Mouse (Mus musculus): ENCODE measurements at regions not wholly inside any gene's neighbourhood (a gene's known extent, or its start where the extent isn't known, plus 50 kb on each side); places are given as distances from the start of the nearest gene placed in this dataset.
"Not testable (repeated sequence)": the region's sequence is repeated elsewhere in the genome, so short reads cannot be mapped to it uniquely, and the experiment has no call there.

DNA sequence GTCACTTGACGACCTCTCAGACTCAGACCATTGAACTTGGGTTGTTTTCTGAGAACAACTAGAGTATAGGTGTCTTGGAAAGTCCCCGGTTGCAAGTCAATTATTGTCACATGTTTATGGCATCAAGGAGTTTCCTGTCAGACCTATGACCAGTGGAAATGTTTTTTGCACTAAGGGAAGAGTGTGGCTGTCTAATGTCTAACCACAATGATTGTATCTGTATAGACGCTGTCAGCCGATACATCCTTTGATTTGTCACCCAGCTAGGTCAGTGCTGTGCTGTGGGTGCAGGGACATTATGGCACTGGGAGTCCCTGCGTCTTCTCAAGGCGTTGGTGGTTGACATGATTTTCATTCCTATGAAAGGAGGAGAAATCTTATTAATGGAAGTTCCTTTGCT, 216.0 kb upstream of the Btg1 start:
- in situ Hi-C loops (cut with MboI; ENCODE audit: low sequenced_read_pairs), result no loop called here

- in situ Hi-C loops (cut with MboI; ENCODE audit: low sequenced_read_pairs), result no loop called here
Measured at GRCm38 (mm10) chr10:96406306-96406705, 210.5 kb upstream of the Btg1 start.

- in situ Hi-C loops (cut with MboI; ENCODE audit: low sequenced_read_pairs), result no loop called here
Measured at GRCm38 (mm10) chr10:96407846-96408245, 209.0 kb upstream of the Btg1 start.

GRCm38 (mm10) chr10:96408250-96408649, 208.6 kb upstream of the Btg1 start:
- in situ Hi-C loops (cut with MboI; ENCODE audit: low sequenced_read_pairs), result no loop called here

GRCm38 (mm10) chr10:96410028-96410427, 206.8 kb upstream of the Btg1 start:
- in situ Hi-C loops (cut with MboI; ENCODE audit: low sequenced_read_pairs), result no loop called here

DNA sequence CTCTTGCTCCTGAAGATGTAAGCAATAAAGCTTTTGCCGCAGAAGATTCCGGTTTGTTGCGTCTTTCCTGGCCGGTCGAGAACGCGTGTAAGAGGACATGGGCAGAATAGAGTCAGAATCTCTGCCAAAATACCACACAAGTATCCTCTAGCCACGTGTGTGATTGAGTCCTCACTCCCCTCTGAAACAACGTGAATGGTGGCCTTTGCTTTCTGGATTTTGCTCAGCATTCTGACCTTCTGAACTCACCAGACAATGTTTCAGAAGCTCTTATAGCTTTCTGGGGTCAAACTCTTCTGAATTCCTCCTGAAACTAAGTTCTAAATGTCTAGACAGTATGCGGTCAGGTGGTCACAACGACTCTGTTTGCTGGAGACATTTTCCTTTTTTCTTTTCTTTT, 202.0 kb upstream of the Btg1 start:
- in situ Hi-C loops (cut with MboI; ENCODE audit: low sequenced_read_pairs), result no loop called here

DNA sequence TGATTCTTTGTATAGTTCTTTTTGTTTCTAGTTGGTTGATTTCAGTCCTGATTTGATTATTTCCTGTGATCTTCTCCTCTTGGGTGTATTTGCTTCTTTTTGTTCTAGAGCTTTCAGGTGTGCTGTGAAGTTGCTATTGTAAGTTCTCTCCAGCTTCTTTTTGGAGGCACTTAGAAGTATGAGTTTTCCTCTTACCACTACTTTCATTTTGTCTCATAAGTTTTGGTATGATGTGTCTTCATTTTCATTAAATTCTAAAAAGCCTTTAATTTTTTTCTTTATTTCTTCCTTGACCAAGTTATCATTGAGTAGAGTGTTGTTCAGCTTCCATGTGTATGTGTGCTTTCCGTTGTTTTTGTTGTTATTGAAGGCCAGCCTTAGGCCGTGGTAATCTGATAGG, 195.3 kb upstream of the Btg1 start:
- in situ Hi-C loops (cut with MboI; ENCODE audit: low sequenced_read_pairs), result not testable (repeated sequence)

- in situ Hi-C loops (cut with MboI; ENCODE audit: low sequenced_read_pairs), result no loop called here
Measured at GRCm38 (mm10) chr10:96427407-96427806, 189.4 kb upstream of the Btg1 start.

- in situ Hi-C loops (cut with MboI; ENCODE audit: low sequenced_read_pairs), result no loop called here
Measured at GRCm38 (mm10) chr10:96430142-96430541, 186.7 kb upstream of the Btg1 start.

GRCm38 (mm10) chr10:96435109-96435508, 181.7 kb upstream of the Btg1 start:
- in situ Hi-C loops (cut with MboI; ENCODE audit: low sequenced_read_pairs), result no loop called here

DNA sequence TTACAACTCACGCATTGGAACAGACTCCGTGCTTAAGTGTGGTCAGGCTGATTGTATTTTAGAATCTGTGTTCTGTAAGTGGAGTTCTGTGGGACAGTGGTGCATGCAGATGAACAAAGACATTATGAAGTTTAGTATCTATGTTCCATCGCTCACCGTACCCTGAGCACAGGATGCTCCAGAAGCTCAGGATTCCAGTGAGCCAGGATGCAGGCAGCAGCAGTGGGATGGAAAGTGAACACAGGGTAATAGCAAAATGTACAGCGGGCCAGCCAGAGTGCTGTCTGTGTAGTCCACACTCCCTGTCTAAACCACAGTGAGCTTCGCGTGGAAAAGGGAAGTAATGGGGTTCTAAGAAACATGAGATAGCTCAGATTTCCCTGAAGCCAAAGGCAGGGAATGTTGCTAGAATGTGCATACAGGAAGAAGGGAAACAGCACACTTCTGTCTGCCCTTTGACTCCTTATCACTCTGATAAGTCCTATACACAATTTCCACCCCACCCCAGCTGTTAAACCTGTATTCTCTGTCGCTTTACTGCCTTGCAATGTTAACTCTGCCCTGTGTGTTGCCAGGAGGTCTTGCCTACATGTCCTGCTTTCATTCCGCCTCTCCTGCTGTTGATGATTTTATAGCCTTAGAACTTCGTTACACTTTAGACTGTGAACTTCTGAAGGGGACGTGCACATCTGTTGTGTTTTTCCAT, 178.3 kb upstream of the Btg1 start:
- in situ Hi-C loops (cut with MboI; ENCODE audit: low sequenced_read_pairs), result no loop called here

- in situ Hi-C loops (cut with MboI; ENCODE audit: low sequenced_read_pairs), result no loop called here
Measured at GRCm38 (mm10) chr10:96442165-96442564, 174.6 kb upstream of the Btg1 start.

- in situ Hi-C loops (cut with MboI; ENCODE audit: low sequenced_read_pairs), result no loop called here
Measured at GRCm38 (mm10) chr10:96450266-96450665, 166.5 kb upstream of the Btg1 start.

DNA sequence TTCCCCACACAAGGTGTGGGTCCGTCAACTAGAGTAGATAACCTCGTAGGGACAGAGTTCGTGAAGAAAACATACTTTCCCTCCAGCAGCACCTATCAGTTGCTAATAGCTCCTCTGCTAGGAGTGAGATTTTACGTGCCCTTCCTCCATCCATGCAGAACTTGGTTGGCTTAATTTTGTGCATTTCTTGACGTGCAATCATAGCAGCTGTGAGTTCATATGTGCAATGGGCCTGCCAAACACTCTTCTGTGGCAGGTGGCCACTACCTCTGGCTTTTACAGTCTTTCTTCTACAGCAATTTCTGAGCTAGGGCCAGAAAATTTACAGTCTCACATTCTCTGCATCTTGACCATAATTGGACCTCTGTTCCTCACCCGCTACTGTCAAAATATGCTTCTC, 161.9 kb upstream of the Btg1 start:
- in situ Hi-C loops (cut with MboI; ENCODE audit: low sequenced_read_pairs), result no loop called here

DNA sequence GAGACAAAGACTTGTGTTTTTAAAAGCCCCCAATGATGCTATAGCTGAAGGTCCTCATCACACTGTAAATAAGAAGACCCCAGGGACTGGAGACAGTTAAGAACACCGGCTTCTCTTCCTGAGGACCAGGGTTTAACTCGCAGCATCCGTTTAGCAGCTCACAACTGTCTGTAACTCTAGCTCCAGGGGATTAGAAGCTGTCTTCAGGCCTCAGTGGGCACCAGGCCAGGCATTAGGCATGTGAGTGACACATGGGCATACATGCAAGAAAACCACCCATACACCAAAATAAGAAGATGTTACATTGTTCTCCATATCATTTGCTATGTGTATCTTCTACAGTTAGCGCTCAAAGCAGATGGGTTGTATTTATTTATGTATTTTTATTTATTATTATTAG, 158.3 kb upstream of the Btg1 start:
- in situ Hi-C loops (cut with MboI; ENCODE audit: low sequenced_read_pairs), result no loop called here

GRCm38 (mm10) chr10:96459186-96459585, 157.6 kb upstream of the Btg1 start:
- in situ Hi-C loops (cut with MboI; ENCODE audit: low sequenced_read_pairs), result no loop called here

DNA sequence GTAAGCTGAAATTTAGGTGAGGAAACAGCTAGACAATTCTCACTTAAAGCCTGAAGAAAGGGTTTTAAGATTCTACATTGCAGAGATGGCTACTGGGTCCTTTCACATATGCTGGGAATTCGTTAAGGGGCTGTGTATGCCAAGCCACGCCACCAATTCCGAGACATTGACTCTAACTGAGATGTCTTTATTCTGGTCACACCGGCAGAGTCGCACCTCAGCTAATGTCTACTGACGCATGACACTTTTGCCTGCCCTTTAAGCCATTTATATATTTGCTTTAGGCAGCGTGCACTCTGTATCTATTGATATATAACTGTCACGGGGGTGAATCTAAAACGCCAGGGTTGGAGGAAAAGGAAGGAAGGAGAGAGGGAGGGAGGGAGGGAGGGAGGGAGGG, 156.7 kb upstream of the Btg1 start:
- in situ Hi-C loops (cut with MboI; ENCODE audit: low sequenced_read_pairs), result no loop called here

DNA sequence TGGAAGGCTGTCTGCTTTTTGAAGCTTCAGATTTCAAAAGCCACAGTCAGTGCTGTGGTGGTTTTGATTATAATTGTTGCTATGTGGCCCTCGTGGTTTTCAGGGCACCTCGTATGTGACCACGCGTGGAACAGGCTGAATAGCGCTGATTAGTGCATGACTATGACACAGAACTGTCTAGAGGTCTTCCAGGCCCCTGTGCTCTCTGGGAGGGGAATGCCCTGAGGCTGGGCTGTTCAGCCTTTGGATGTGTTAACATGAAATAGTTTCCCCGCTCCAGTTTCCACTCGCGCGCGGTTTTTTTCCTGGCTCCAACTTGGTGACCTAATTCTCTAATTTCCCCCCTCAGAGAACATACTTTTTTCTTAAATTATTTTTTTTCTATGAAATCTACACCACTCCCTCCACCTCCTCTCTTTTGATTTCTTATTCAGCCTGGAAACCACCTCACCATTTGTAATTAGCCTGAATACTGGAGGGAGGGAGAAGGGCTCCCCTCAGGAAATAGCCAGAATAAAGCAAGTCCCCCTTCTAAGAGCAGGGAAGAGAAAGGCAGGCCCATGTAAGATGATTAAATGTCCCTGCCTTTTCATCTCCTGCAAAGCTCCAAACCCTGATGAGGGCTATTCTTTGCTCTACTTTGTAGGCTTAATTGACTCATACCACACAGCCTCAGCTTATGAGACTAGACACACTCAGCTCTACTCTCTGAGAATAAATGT, 156.0 kb upstream of the Btg1 start:
- in situ Hi-C loops (cut with MboI; ENCODE audit: low sequenced_read_pairs), result no loop called here

DNA sequence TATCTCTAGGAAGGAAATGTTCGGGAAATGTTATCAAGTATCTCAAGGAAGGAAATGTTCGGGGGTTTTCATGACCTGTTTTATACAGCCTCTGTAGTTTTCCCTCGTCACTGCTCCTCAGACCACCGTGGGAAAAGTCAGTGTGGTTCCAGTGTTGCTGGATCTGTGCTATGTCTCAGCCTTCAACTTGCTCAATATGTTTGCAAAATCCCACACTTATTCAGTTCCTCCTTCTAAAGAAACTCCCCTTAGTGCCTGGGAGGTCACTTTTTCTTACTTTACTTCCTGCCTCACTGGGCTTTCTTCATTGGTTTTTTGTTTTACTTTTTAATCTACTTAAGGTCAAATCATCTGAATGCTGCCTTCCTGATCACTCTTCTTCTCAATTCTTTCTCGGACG, 150.8 kb upstream of the Btg1 start:
- in situ Hi-C loops (cut with MboI; ENCODE audit: low sequenced_read_pairs), result no loop called here

DNA sequence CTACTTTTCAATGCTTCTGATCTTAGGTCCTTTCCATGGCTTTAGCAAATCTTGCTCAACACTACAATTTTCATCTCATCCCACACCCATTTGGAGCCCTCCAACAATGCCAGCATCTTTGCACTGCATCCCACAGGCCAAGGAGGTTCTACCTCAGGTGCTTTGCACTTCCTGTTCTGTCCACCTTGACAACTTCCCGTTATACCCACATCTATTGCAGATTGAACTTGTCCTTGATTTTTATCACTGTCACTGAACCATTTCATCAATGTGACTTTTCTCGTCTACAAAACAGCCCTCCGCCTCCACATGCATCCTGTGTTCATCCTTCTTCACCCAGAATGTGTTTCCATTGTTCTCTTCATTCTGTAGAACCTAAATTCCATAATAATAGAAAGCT, 150.0 kb upstream of the Btg1 start:
- in situ Hi-C loops (cut with MboI; ENCODE audit: low sequenced_read_pairs), result no loop called here

DNA sequence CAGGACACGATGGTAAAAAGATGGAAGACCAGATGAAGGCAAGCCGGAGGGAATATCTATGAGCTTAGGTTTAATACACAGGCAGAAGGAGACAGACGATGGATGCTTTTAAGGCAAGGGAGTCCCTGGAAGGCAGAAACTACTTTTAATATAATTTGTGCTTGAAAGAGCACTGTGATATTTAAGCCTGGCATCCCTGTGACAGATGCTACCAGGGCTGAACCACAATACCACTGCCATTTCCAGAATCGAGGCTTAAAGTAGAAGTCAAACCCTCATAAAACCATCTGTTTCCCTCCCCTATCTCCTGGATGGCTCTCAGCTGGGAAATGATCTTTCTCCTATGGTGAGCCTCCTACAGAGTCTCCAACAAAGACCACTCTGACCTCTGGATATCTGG, 149.1 kb upstream of the Btg1 start:
- in situ Hi-C loops (cut with MboI; ENCODE audit: low sequenced_read_pairs), result no loop called here

- in situ Hi-C loops (cut with MboI; ENCODE audit: low sequenced_read_pairs), result no loop called here
Measured at GRCm38 (mm10) chr10:96471523-96471922, 145.3 kb upstream of the Btg1 start.

DNA sequence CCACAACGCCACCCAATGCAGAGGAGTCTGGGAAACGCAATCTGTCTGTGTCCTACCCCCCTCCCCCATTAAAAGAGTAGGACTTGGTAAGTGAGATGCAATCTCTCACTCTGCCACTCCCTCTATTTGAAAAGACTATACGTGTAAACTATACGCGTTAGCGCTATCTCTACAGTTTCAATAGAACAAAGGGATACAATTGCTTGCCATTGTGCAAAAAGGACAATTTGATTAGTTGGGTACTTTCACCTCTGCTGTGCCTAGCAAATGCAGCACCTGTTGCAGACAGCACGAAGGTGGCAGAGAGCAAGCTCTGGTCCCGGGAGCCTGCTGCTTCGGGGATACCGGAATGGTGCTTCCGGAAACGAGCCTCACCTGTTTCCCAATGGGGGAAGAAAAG, 137.5 kb upstream of the Btg1 start:
- in situ Hi-C loops (cut with MboI; ENCODE audit: low sequenced_read_pairs), result no loop called here

Data from CH12F3 (cell line).